ENCODE assay signal across 8 mouse cellular contexts in the genomic region with DNA sequence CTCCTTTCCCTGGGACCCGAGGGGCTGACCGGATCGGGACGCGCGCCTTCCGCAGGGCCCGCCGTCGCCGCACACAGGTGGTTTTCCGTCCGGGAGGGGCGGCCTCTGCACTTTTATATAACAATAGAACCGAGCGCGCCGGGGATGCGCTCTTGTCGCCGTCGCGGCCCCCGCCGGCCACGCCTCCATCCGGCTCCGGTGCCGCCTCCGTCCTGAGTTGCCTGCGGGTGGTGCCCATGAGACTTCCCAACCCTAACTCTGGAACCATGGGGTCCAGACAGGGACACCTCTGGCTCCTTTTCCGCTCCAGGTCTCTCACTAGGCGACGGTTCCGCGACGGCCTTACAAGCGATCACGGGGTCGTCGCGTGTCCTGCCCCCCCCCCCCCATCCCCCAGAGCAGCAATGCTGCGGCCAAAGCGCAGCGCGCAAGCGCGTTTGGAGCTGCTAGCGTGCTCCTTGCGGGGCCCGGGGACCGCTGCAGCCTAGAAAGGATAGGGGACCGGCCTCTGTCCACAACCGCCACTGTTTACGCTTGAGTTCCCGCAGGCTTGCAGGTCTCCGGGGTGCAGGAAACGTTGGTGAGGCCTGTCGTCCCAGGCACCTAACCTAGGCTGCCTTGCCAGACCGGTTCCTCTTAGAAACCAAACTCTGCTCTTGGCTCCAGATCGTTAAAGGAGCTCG. TPM values are rescaled to one million over a fixed set of nuclear protein-coding genes. Genes with fewer than 3 reads are reported as not detected.
DNase-seq lines count a peak whose midpoint lies in the region; ATAC-seq and TF ChIP-seq lines count a peak whose summit lies in the region.

No protein-coding gene starts in this region.

- peaks cover 30% of the 10 kb centered on the region for H3K4me1 ChIP-seq in embryonic facial prominence, embryonic 15.5 days
- peaks cover 11% of the 10 kb centered on the region for H3K4me1 ChIP-seq in heart, embryonic 12.5 days (replicated peaks)
- peaks cover 7% of the 10 kb centered on the region; the same call in 1 of the 2 replicates for H3K4me1 ChIP-seq in kidney, postnatal 0 days (replicated peaks; ENCODE audit: insufficient read depth, low read length)
- peaks cover 17% of the 10 kb centered on the region for H3K4me1 ChIP-seq in liver, embryonic 13.5 days (replicated peaks)
- H3K4me1 ChIP-seq in stomach, embryonic 14.5 days (ENCODE audit: control insufficient read depth, insufficient read depth, low read length): peaks cover 14% of the 10 kb centered on the region

- peak overlapping the region; percentile 80 for H3K9ac ChIP-seq in embryonic facial prominence, embryonic 15.5 days
- peak overlapping the region; percentile 76 for H3K9ac ChIP-seq in heart, embryonic 12.5 days
- peak overlapping the region; percentile 90 for H3K9ac ChIP-seq in kidney, postnatal 0 days (ENCODE audit: low read depth, low read length)
- peak overlapping the region; percentile 65 for H3K9ac ChIP-seq in liver, embryonic 13.5 days
- peak overlapping the region; percentile 67 for H3K9ac ChIP-seq in stomach, embryonic 14.5 days (replicated peaks; ENCODE audit: low read depth, low read length)

- peak overlapping the region; percentile 99 for H3ac ChIP-seq in C2C12 (ENCODE audit: control insufficient read depth, insufficient read length, low read depth)

- H3K9me3 ChIP-seq in embryonic facial prominence, embryonic 15.5 days (replicated peaks): no peaks in the 10 kb centered on the region
- H3K9me3 ChIP-seq in heart, embryonic 12.5 days (replicated peaks): no peaks in the 10 kb centered on the region
- no peaks in the 10 kb centered on the region for H3K9me3 ChIP-seq in kidney, postnatal 0 days (replicated peaks; ENCODE audit: low read length)
- no peaks in the 10 kb centered on the region for H3K9me3 ChIP-seq in liver, embryonic 13.5 days (replicated peaks)
- H3K9me3 ChIP-seq in stomach, embryonic 14.5 days (ENCODE audit: control insufficient read depth, low read depth, low read length): no peaks in the 10 kb centered on the region

- H3K4me3 ChIP-seq in C2C12 (ENCODE audit: insufficient read depth, poor library complexity, severe bottlenecking): peak overlapping the region; percentile 97
- peak overlapping the region; percentile 70 for H3K4me3 ChIP-seq in embryonic facial prominence, embryonic 15.5 days (replicated peaks)
- H3K4me3 ChIP-seq in heart, embryonic 12.5 days: peak overlapping the region; percentile 92
- H3K4me3 ChIP-seq in kidney, postnatal 0 days (replicated peaks; ENCODE audit: low read depth, low read length): peak overlapping the region; percentile 94
- peak overlapping the region; percentile 65 for H3K4me3 ChIP-seq in liver, embryonic 13.5 days (replicated peaks)
- peak overlapping the region; percentile 53 for H3K4me3 ChIP-seq in stomach, embryonic 14.5 days (ENCODE audit: low read depth, low read length)

- peak; percentile 62 to 79 for DNase-seq in adrenal gland, postnatal 4 days (ENCODE audit: low spot score in 2 of 2)
- DNase-seq in kidney, postnatal 0 days (ENCODE audit: low spot score): peak; percentile 91
- peak; percentile 31 for DNase-seq in liver, embryonic 13.5 days
- DNase-seq in natural killer cell, adult 2 months (ENCODE audit: low spot score in 2 of 2): peak; percentile 75 to 84

- peaks cover 27% of the 10 kb centered on the region for H3K36me3 ChIP-seq in C2C12 (ENCODE audit: control insufficient read depth, insufficient read depth)
- H3K36me3 ChIP-seq in embryonic facial prominence, embryonic 15.5 days: no peaks in the 10 kb centered on the region
- H3K36me3 ChIP-seq in heart, embryonic 12.5 days: peaks cover 8% of the 10 kb centered on the region
- H3K36me3 ChIP-seq in kidney, postnatal 0 days (ENCODE audit: insufficient read depth, low read length): 0 out of 2 replicates have a peak, but pooled peaks cover 6% of the 10 kb centered on the region
- peaks cover 6% of the 10 kb centered on the region; the same call in 1 of the 2 replicates for H3K36me3 ChIP-seq in liver, embryonic 13.5 days
- H3K36me3 ChIP-seq in stomach, embryonic 14.5 days (ENCODE audit: control insufficient read depth, insufficient read depth, low read length): peaks cover 6% of the 10 kb centered on the region; the same call in 1 of the 2 replicates

- H3K27me3 ChIP-seq in C2C12 (ENCODE audit: control insufficient read depth, insufficient read depth, insufficient read length): no peaks in the 10 kb centered on the region
- H3K27me3 ChIP-seq in embryonic facial prominence, embryonic 15.5 days: no peaks in the 10 kb centered on the region
- no peaks in the 10 kb centered on the region for H3K27me3 ChIP-seq in heart, embryonic 12.5 days (replicated peaks)
- H3K27me3 ChIP-seq in kidney, postnatal 0 days (ENCODE audit: insufficient read depth, low read length): no peaks in the 10 kb centered on the region
- peaks cover 60% of the 10 kb centered on the region for H3K27me3 ChIP-seq in liver, embryonic 13.5 days
- no peaks in the 10 kb centered on the region for H3K27me3 ChIP-seq in stomach, embryonic 14.5 days (ENCODE audit: control insufficient read depth, insufficient read depth, low read length)

- H3K79me2 ChIP-seq in C2C12 (ENCODE audit: control insufficient read depth, insufficient read depth): peaks cover 60% of the 10 kb centered on the region

- no peak for TF ChIP-seq CTCF in C2C12 (IDR thresholded peaks at IDR 0.05; ENCODE audit: control insufficient read depth, insufficient read depth, insufficient read length)
- TF ChIP-seq CTCF in kidney, postnatal 0 days (IDR thresholded peaks at IDR 0.05; ENCODE audit: low read depth): no peak; the same call in 1 of the 2 replicates

- H3K79me3 ChIP-seq in C2C12 (ENCODE audit: low read depth): peaks cover 38% of the 10 kb centered on the region

- H3K4me2 ChIP-seq in embryonic facial prominence, embryonic 15.5 days (replicated peaks): peak overlapping the region; percentile 89
- peak overlapping the region; percentile 85 for H3K4me2 ChIP-seq in heart, embryonic 12.5 days
- H3K4me2 ChIP-seq in kidney, postnatal 0 days (ENCODE audit: low read length): peak overlapping the region; percentile 86
- H3K4me2 ChIP-seq in liver, embryonic 13.5 days: peak overlapping the region; percentile 70
- peak overlapping the region; percentile 76 for H3K4me2 ChIP-seq in stomach, embryonic 14.5 days (replicated peaks; ENCODE audit: low read depth, low read length)

- H3K27ac ChIP-seq in embryonic facial prominence, embryonic 15.5 days (replicated peaks): peak overlapping the region; percentile 98
- H3K27ac ChIP-seq in heart, embryonic 12.5 days (ENCODE audit: poor library complexity, severe bottlenecking): peak overlapping the region; percentile 97
- peak overlapping the region; percentile 99 for H3K27ac ChIP-seq in kidney, postnatal 0 days
- H3K27ac ChIP-seq in liver, embryonic 13.5 days: peak overlapping the region; percentile 84
- peak overlapping the region; percentile 96 for H3K27ac ChIP-seq in stomach, embryonic 14.5 days (ENCODE audit: low read length)

- under 1% methylated on average over 62 of the region's 62 CpGs for WGBS in embryonic facial prominence, embryonic 15.5 days
- under 1% methylated on average over 54 of the region's 62 CpGs for WGBS in heart, embryonic 12.5 days
- whole genome bisulfite sequencing in kidney, postnatal 0 days: under 1% methylated on average over 59 of the region's 62 CpGs
- WGBS in liver, embryonic 13.5 days (ENCODE audit: insufficient replicate concordance): under 1% methylated on average over 50 of the region's 62 CpGs
- under 1% methylated on average over 61 of the region's 62 CpGs for WGBS in stomach, embryonic 14.5 days

- peak; percentile 65 for ATAC-seq in embryonic facial prominence, embryonic 15.5 days (ENCODE audit: insufficient number of reproducible peaks, low FRiP score, low TSS enrichment, low read depth)
- peak; percentile 73 for ATAC-seq in heart, embryonic 12.5 days (ENCODE audit: insufficient number of reproducible peaks, low FRiP score)
- peak; percentile 65 for ATAC-seq in kidney, postnatal 0 days (replicated peaks; ENCODE audit: low FRiP score, low read depth)
- peak; percentile 52 for ATAC-seq in liver, embryonic 13.5 days (ENCODE audit: low read depth)
- peak; percentile 57 for ATAC-seq in stomach, embryonic 14.5 days (ENCODE audit: insufficient number of reproducible peaks, insufficient read depth, low FRiP score, low read depth)

TF ChIP-seq in C2C12, 6 proteins besides CTCF, POLR2A, EP300 and RAD21:
- no peak for TF ChIP-seq USF1 (IDR thresholded peaks at IDR 0.05; ENCODE audit: low read depth)
- TF ChIP-seq CEBPB (IDR thresholded peaks at IDR 0.05; ENCODE audit: low read depth): no peak
- no peak for TF ChIP-seq MYOG (IDR thresholded peaks at IDR 0.05; ENCODE audit: control insufficient read depth, extremely low read depth, insufficient read length)
- TF ChIP-seq FOSL1 (IDR thresholded peaks at IDR 0.05; ENCODE audit: insufficient read depth, low read length, poor library complexity, severe bottlenecking): no peak
- TF ChIP-seq MAX (IDR thresholded peaks at IDR 0.05): no peak
- TF ChIP-seq MYOD1 (IDR thresholded peaks at IDR 0.05; ENCODE audit: control insufficient read depth, insufficient read length, low read depth): no peak

RNA-seq across cellular contexts. Expression of a gene that starts 1.3 kb away (rescaled TPM):
- polyA plus RNA-seq in C2C12 (2012; fragmentation: generic; extraction: Trizol): 40.3 TPM
- total RNA-seq in adrenal gland, postnatal 4 days (2021): 100 to 1,000 TPM; 117 to 123 TPM
- 65.2 and 68.1 TPM in 2 replicates for polyA plus RNA-seq in embryonic facial prominence, embryonic 15.5 days (2015; fragmentation: Nextera tagmentation; extraction: Ambion mirVana)
- 52.6 and 57.1 TPM in 2 replicates for polyA plus RNA-seq in heart, embryonic 12.5 days (2016; fragmentation: Nextera tagmentation; extraction: Ambion mirVana)
- polyA plus RNA-seq in kidney, postnatal 0 days (2015; fragmentation: Nextera tagmentation; extraction: Ambion mirVana): 70.2 and 73.4 TPM in 2 replicates
- polyA plus RNA-seq in liver, embryonic 13.5 days (2015; fragmentation: Nextera tagmentation; extraction: Ambion mirVana): 12.3 and 13.7 TPM in 2 replicates
- 41.2 and 41.8 TPM in 2 replicates for polyA plus RNA-seq in stomach, embryonic 14.5 days (2014; fragmentation: Nextera tagmentation; extraction: Ambion mirVana)

Comparison
In these comparisons a context has a peak if more than half of its experiments do, and no peak if none do; other contexts are left out.
1. Peak in every context shown above with its lines: DNase-seq, ATAC-seq, H3K4me3 ChIP-seq and H3K27ac ChIP-seq.
2. DNase-seq: peak in every context shown above with its lines; median percentile 91 in kidney, postnatal 0 days; 80 in natural killer cell, adult 2 months; 70 in adrenal gland, postnatal 4 days; 31 in liver, embryonic 13.5 days.